Mouse (Mus musculus) liver, postnatal 0 days (tissue): ENCODE measurements around the gene Bcl7c. TPM values are rescaled to one million over a fixed set of nuclear protein-coding genes. Genes with fewer than 3 reads are reported as not detected.

Source experiments
- ATAC-seq: fragments of 200-750 bp; cut with Nextera tagmentation; 2 replicates; pipeline ENCODE4 v1.8.0; 2017; ENCODE audit warnings: mild to moderate bottlenecking, moderate library complexity
- DNase-seq: peaks from one replicate; pipeline ENCODE4 v3.0.0-alpha.2; 2016
- H3K27ac ChIP-seq: fragments of 300-500 bp; sonication (generic); 2 replicates; pipeline ENCODE4 v1.5.1; 2014; ENCODE audit warnings: antibody characterized with exemption, moderate library complexity, mild to moderate bottlenecking, low read depth
- H3K27me3 ChIP-seq: fragments of 300-500 bp; sonication (generic); 2 replicates; pipeline ENCODE4 v1.6.1; 2014; ENCODE audit warnings: low read length, control low read depth, mixed read lengths; ENCODE audit not compliant: insufficient read depth
- H3K36me3 ChIP-seq: fragments of 300-500 bp; sonication (generic); replicated peaks from 2 replicates; pipeline ENCODE4 v1.6.1; 2014; ENCODE audit warnings: mild to moderate bottlenecking, control low read depth, low read length, moderate library complexity, mixed read lengths; ENCODE audit not compliant: insufficient read depth
- H3K4me1 ChIP-seq: fragments of 300-500 bp; sonication (generic); 2 replicates; pipeline ENCODE4 v1.6.1; 2014; ENCODE audit warnings: antibody characterized with exemption, mild to moderate bottlenecking, control low read depth; ENCODE audit not compliant: insufficient read depth
- H3K4me2 ChIP-seq: fragments of 300-500 bp; sonication (generic); 2 replicates; pipeline ENCODE4 v1.6.1; 2014; ENCODE audit warnings: low read depth, mild to moderate bottlenecking, low read length, moderate library complexity, mixed read lengths
- H3K4me3 ChIP-seq: fragments of 300-500 bp; sonication (generic); 2 replicates; pipeline ENCODE4 v1.5.1; 2014; ENCODE audit warnings: low read depth, low read length
- H3K9ac ChIP-seq: fragments of 300-500 bp; sonication (generic); replicated peaks from 2 replicates; pipeline ENCODE4 v1.6.1; 2014; ENCODE audit warnings: mild to moderate bottlenecking, moderate library complexity
- H3K9me3 ChIP-seq: fragments of 300-500 bp; sonication (generic); 2 replicates; pipeline ENCODE4 v1.6.1; 2016; ENCODE audit warnings: mild to moderate bottlenecking, control low read depth, low read length, mixed read lengths
- CTCF ChIP-seq: sonication (generic); IDR thresholded peaks from 2 replicates; pipeline ENCODE4 v1.5.1; 2016; ENCODE audit warnings: antibody characterized with exemption, low read depth
- EP300 ChIP-seq: IDR thresholded peaks from 2 replicates; pipeline ENCODE4 v1.6.1; 2016; ENCODE audit warnings: antibody characterized with exemption, low read depth, mild to moderate bottlenecking
- WGBS: fragments of 180-500 bp; shearing (Covaris S2); extraction: QIAGEN DNeasy Blood & Tissue Kit; methylation state at CpG from one replicate; pipeline ENCODE4 v1.1.7; 2014; ENCODE audit not compliant: insufficient replicate concordance; 5-methylcytosine and 5-hydroxymethylcytosine counted together
- polyA plus RNA-seq: library from polyadenylated mRNA; unstranded; fragments of >200 nt; fragmentation: Nextera tagmentation; extraction: Ambion mirVana; gene quantifications from 2 replicates; pipeline ENCODE4 v1.2.1, GENCODE M21; 2015

The Bcl7c gene
- polyA plus RNA-seq, 1 experiment from 2014 or later: 20.1 TPM

GRCm38 (mm10) chr7:127678811-127679210 is 29.9 kb downstream of the Bcl7c start:
- Histone ChIP-seq H3K4me2 (no peak overlapping the region), H3K27me3 (no peaks in the 10 kb centered on the region), H3K4me3 (no peak overlapping the region), H3K4me1 (0 out of 2 replicates have a peak, but pooled peaks cover 3% of the 10 kb centered on the region), H3K27ac (no peak overlapping the region), H3K9me3 (no peaks in the 10 kb centered on the region), H3K36me3 (no peaks in the 10 kb centered on the region), H3K9ac (no peak overlapping the region)
- DNase-seq (no peak), ATAC-seq (no peak)
- WGBS: 71% methylated on average over 2 of the region's 2 CpGs
- TF ChIP-seq CTCF (no peak), EP300 (no peak)

- WGBS: 80% methylated on average over 4 of the region's 4 CpGs
- Histone ChIP-seq H3K36me3 (no peaks in the 10 kb centered on the region), H3K4me2 (no peak overlapping the region), H3K4me1 (0 out of 2 replicates have a peak, but pooled peaks cover 3% of the 10 kb centered on the region), H3K27ac (no peak overlapping the region), H3K4me3 (no peak overlapping the region), H3K27me3 (no peaks in the 10 kb centered on the region), H3K9ac (no peak overlapping the region), H3K9me3 (no peaks in the 10 kb centered on the region)
- TF ChIP-seq EP300 (no peak), CTCF (no peak)
- no peak for DNase-seq
- no peak for ATAC-seq
Observed at GRCm38 (mm10) chr7:127677609-127678008, 31.1 kb downstream of the Bcl7c start.

- ATAC-seq: no peak
- Histone ChIP-seq H3K4me1 (0 out of 2 replicates have a peak, but pooled peaks cover 4% of the 10 kb centered on the region), H3K27me3 (no peaks in the 10 kb centered on the region), H3K36me3 (no peaks in the 10 kb centered on the region), H3K9ac (no peak overlapping the region), H3K4me3 (no peak overlapping the region), H3K27ac (no peak overlapping the region), H3K9me3 (no peaks in the 10 kb centered on the region), H3K4me2 (no peak overlapping the region)
- TF ChIP-seq CTCF (peak; percentile 92), EP300 (no peak)
- peak; percentile 80 for DNase-seq
- 55% methylated on average over 6 of the region's 6 CpGs for WGBS
Observed at GRCm38 (mm10) chr7:127677077-127677476, 31.7 kb downstream of the Bcl7c start.

GRCm38 (mm10) chr7:127675391-127675811 is 33.3 kb downstream of the Bcl7c start:
- Histone ChIP-seq H3K4me1 (0 out of 2 replicates have a peak, but pooled peaks cover 4% of the 10 kb centered on the region), H3K36me3 (no peaks in the 10 kb centered on the region), H3K4me3 (no peak overlapping the region), H3K9ac (no peak overlapping the region), H3K27ac (no peak overlapping the region), H3K27me3 (no peaks in the 10 kb centered on the region), H3K4me2 (no peak overlapping the region), H3K9me3 (no peaks in the 10 kb centered on the region)
- ATAC-seq (no peak), DNase-seq (no peak)
- no peak for TF ChIP-seq CTCF
- TF ChIP-seq EP300: no peak
- WGBS: 88% methylated on average over 9 of the region's 9 CpGs

GRCm38 (mm10) chr7:127674977-127675376 is 33.8 kb downstream of the Bcl7c start:
- Histone ChIP-seq H3K4me2 (no peak overlapping the region), H3K27me3 (no peaks in the 10 kb centered on the region), H3K9ac (no peak overlapping the region), H3K4me1 (0 out of 2 replicates have a peak, but pooled peaks cover 4% of the 10 kb centered on the region), H3K27ac (no peak overlapping the region), H3K9me3 (no peaks in the 10 kb centered on the region), H3K36me3 (no peaks in the 10 kb centered on the region), H3K4me3 (no peak overlapping the region)
- ATAC-seq (peak; percentile 52), DNase-seq (peak; percentile 87)
- TF ChIP-seq CTCF: peak; percentile 98
- TF ChIP-seq EP300: no peak
- 3% methylated on average over 5 of the region's 5 CpGs for WGBS

GRCm38 (mm10) chr7:127672776-127673175 is 36.0 kb downstream of the Bcl7c start:
- Histone ChIP-seq H3K9me3 (no peaks in the 10 kb centered on the region), H3K27me3 (no peaks in the 10 kb centered on the region), H3K27ac (peak overlapping the region; percentile 86), H3K4me3 (no peak overlapping the region), H3K4me2 (peak overlapping the region; percentile 52; the same call in 1 of the 2 replicates), H3K9ac (no peak overlapping the region), H3K36me3 (no peaks in the 10 kb centered on the region), H3K4me1 (0 out of 2 replicates have a peak, but pooled peaks cover 4% of the 10 kb centered on the region)
- peak; percentile 43; the same call in 1 of the 2 replicates for ATAC-seq
- DNase-seq: no peak
- no peak for TF ChIP-seq CTCF
- TF ChIP-seq EP300: no peak
- WGBS: 66% methylated on average over 4 of the region's 4 CpGs
